Mouse (Mus musculus) heart, embryonic 14.5 days (tissue): Measurements from ENCODE around the gene Cdc34b. TPM values are rescaled to one million over a fixed set of nuclear protein-coding genes. Genes with fewer than 3 reads are reported as not detected.

Experiments
- ATAC-seq: fragments of 200-750 bp; cut with Nextera tagmentation; 2 replicates; pipeline ENCODE4 v1.8.0; 2017; ENCODE audit warnings: low read depth, moderate TSS enrichment; ENCODE audit not compliant: insufficient number of reproducible peaks, insufficient read depth, low FRiP score
- H3K27ac ChIP-seq, 2 experiments: fragments of 200-500 bp in 1 of 2; fragments of 300-500 bp in 1 of 2; sonication (generic) in 1 of 2; replicated peaks in 1 of 2; 2 replicates each; pipeline ENCODE4 v1.5.1; 2012 to 2014; ENCODE audit warnings: low read depth in 2 of 2, low read length in 2 of 2, control low read depth in 1 of 2, mild to moderate bottlenecking in 1 of 2, mixed read lengths in 1 of 2; ENCODE audit not compliant: control insufficient read depth in 1 of 2, insufficient read depth in 1 of 2
- H3K27me3 ChIP-seq: fragments of 300-500 bp; sonication (generic); 2 replicates; pipeline ENCODE4 v1.6.1; 2014; ENCODE audit warnings: mild to moderate bottlenecking, low read length, control low read depth; ENCODE audit not compliant: control insufficient read depth, insufficient read depth
- H3K36me3 ChIP-seq: fragments of 300-500 bp; sonication (generic); 2 replicates; pipeline ENCODE4 v1.6.1; 2014; ENCODE audit warnings: mild to moderate bottlenecking, control low read depth, low read length, mixed read lengths; ENCODE audit not compliant: control insufficient read depth, insufficient read depth
- H3K4me1 ChIP-seq, 2 experiments: fragments of 200-500 bp in 1 of 2; fragments of 300-500 bp in 1 of 2; sonication (generic) in 1 of 2; 2 replicates each; pipeline ENCODE4 v1.6.1; 2012 to 2014; ENCODE audit warnings: low read length in 2 of 2, control low read depth in 1 of 2, mixed read lengths in 1 of 2; ENCODE audit not compliant: control insufficient read depth in 2 of 2, insufficient read depth in 2 of 2
- H3K4me2 ChIP-seq: fragments of 300-500 bp; sonication (generic); 2 replicates; pipeline ENCODE4 v1.6.1; 2014; ENCODE audit warnings: mild to moderate bottlenecking, low read length
- H3K4me3 ChIP-seq, 2 experiments: fragments of 200-500 bp in 1 of 2; fragments of 300-500 bp in 1 of 2; sonication (generic) in 1 of 2; 2 replicates each; pipeline ENCODE4 v1.5.1; 2012 to 2014; ENCODE audit warnings: low read length in 2 of 2, mild to moderate bottlenecking in 2 of 2, control low read depth in 1 of 2, low read depth in 1 of 2, moderate library complexity in 1 of 2; ENCODE audit not compliant: control insufficient read depth in 1 of 2, insufficient read depth in 1 of 2
- H3K9ac ChIP-seq: fragments of 300-500 bp; sonication (generic); 2 replicates; pipeline ENCODE4 v1.6.1; 2014; ENCODE audit warnings: mild to moderate bottlenecking, low read length
- H3K9me3 ChIP-seq: fragments of 300-500 bp; sonication (generic); 2 replicates; pipeline ENCODE4 v1.6.1; 2016; ENCODE audit warnings: low read length, control low read depth; ENCODE audit not compliant: control insufficient read depth
- WGBS: fragments of 180-500 bp; shearing (Covaris S2); extraction: QIAGEN DNeasy Blood & Tissue Kit; methylation state at CpG from one replicate; pipeline ENCODE4 v1.1.7; 2014; 5-methylcytosine and 5-hydroxymethylcytosine counted together
- polyA plus RNA-seq: library from polyadenylated mRNA; unstranded; fragments of >200 nt; fragmentation: Nextera tagmentation; extraction: Ambion mirVana; gene quantifications from 2 replicates; pipeline ENCODE4 v1.2.1, GENCODE M21; 2014

Cdc34b gene
- polyA plus RNA-seq, 1 experiment from 2014 or later, result not detected

DNA sequence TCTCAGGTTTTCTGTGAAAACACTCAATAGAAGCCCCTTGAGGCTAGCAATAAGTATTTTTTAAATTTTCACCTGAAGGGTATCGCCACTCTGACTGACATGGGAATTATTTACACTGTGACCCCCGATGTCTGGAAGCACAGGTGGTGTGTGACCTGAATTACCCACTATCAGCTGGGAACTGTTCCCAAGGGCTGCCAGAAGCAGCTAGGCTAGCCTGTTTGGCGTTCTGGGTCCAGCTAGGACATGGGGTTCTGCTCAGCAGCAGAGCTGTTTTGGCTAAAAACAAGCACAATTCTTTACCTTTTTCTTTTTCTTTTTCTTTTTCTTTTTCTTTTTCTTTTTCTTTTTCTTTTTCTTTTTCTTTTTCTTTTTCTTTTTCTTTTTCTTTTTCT, 39.4 kb upstream of the Cdc34b start:
- Histone ChIP-seq H3K9ac (no peak overlapping the region), H3K36me3 (no peaks in the 10 kb centered on the region), H3K27ac (no peak overlapping the region), H3K27me3 (no peaks in the 10 kb centered on the region), H3K4me1 (peaks cover 3 to 4% of the 10 kb centered on the region in 2 experiments; a peak in 2 of 4 replicates), H3K4me3 (no peak overlapping the region), H3K4me2 (no peak overlapping the region), H3K9me3 (no peaks in the 10 kb centered on the region)
- ATAC-seq, result no peak
- WGBS, result 66% methylated on average over 3 of the region's 3 CpGs

DNA sequence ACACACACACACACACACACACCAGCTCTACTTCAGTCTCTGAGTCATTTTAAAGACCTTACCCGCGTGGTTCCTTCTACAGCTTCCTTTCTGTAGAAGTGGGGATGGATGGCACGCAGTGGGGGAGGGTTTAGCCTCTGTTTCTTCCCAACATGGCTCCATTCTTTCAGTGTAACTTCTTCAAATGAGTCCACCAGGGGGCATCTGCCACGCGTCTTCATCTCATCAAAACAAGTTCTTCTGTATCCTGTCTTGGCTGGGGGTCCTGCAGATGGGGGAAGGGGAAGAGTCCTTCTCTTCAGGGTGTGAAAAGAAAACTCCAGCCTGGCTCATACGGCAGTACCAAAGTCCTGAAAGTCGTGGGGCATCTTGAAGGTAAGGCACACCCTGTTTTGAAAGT, 37.6 kb upstream of the Cdc34b start:
- H3K36me3 ChIP-seq, result no peaks in the 10 kb centered on the region
- no peaks in the 10 kb centered on the region for H3K27me3 ChIP-seq
- WGBS, result 37% methylated on average over 7 of the region's 7 CpGs
- H3K4me1 ChIP-seq, result 0 out of 4 replicates have a peak, but pooled peaks cover 0 to 3% of the 10 kb centered on the region in 2 experiments
- H3K27ac ChIP-seq, result no peak overlapping the region
- no peak overlapping the region for H3K4me3 ChIP-seq
- no peaks in the 10 kb centered on the region for H3K9me3 ChIP-seq
- H3K4me2 ChIP-seq, result no peak overlapping the region
- ATAC-seq, result no peak
- H3K9ac ChIP-seq, result no peak overlapping the region

DNA sequence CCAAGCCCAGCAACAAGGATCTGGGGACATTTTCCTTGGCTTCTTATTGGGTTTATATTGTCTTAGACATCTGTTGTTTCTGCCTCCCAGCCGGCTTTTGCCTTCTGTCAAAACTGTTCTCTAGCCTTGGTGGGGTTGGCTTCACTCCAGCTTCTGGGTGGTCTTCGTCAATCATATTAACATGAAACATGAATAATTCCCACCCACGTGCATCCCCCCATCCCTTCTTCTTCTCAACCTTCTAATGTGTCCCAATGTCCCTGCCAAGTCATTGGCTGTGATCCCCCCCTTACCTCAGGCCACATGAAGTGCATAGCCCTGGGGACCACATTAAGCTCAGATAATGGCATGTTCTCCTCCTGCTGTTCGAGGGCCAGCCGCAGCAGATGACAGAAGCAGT, 37.1 kb upstream of the Cdc34b start, which contains the start of gene Gm11541:
Gene Gm11541 (minus strand): TSS at position 28 of the 400 bp plus-strand sequence.
- ATAC-seq, result no peak
- H3K4me3 ChIP-seq, result no peak within 1 kb of the TSS

DNA sequence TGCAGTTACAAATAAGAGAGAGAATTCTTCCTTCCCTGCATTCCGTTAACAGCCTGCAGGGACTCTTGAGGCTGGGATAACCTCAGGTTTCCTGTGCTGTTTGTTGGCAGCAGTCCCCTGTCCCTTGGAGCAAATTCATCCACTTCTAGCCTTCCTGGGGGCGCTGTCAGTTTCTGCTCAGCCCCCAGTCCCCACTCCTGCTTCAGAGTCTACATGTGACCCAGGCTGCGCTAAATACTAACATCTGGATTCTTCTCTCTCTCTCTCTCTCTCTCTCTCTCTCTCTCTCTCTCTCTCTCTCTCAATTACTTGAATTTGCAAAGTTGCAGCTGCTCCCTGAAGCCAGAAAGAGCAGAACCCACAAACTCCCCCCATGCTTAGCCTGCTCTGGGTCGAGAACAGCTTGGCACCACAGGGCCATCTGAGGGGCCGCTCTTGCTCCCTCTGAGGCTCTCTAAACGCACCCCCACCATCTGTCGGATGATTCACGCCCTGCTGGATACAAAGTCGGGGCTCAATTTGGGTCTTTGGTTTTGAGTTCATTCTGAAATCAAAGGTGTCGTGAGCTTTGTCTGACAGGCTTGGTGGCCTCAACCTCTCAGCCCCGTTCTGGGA, 28.2 kb upstream of the Cdc34b start:
- H3K27ac ChIP-seq, result no peak overlapping the region

More for the DNA sequence above, 37.1 kb upstream of the Cdc34b start, which contains the start of gene Gm11541:
- H3K4me2 ChIP-seq, result no peak within 1 kb of the TSS
- no peaks in the 10 kb centered on the region for H3K27me3 ChIP-seq
- H3K9me3 ChIP-seq, result no peaks in the 10 kb centered on the region
- H3K36me3 ChIP-seq, result no peaks in the 10 kb centered on the region
- H3K9ac ChIP-seq, result no peak within 1 kb of the TSS
- WGBS, result 63% methylated on average over 5 of the region's 5 CpGs
- no peak within 1 kb of the TSS for H3K27ac ChIP-seq
- H3K4me1 ChIP-seq, result 0 out of 4 replicates have a peak, but pooled peaks cover 0 to 3% of the 10 kb centered on the region in 2 experiments

DNA sequence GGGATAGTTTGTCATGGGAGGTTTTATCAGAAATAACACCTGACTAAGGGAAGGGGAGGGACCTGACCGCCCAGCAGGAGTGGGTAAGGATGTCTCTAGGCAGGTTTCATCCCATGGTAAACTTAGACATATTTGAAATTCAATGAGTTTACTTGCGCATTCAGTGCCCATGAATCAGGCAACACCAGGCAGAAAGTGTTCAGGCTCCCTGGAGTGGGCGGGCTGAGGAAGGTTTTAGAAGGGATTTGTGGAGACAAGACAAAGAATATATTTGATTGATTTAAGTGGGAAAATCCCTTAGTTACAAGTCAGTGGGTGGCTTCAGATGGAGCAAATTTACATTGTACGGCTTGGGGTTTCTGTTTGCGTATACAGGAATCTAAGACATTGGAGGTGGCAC, 26.0 kb upstream of the Cdc34b start:
- no peak for ATAC-seq
- Histone ChIP-seq H3K9ac (no peak overlapping the region), H3K4me1 (peaks cover 0 to 15% of the 10 kb centered on the region in 2 experiments; a peak in 3 of 4 replicates), H3K36me3 (no peaks in the 10 kb centered on the region), H3K9me3 (no peaks in the 10 kb centered on the region), H3K27ac (no peak overlapping the region), H3K4me2 (no peak overlapping the region), H3K4me3 (no peak overlapping the region), H3K27me3 (peaks cover 8% of the 10 kb centered on the region)
- WGBS, result 79% methylated on average over 5 of the region's 5 CpGs

More for the DNA sequence above, 28.2 kb upstream of the Cdc34b start:
- ATAC-seq, result no peak
- no peaks in the 10 kb centered on the region for H3K9me3 ChIP-seq
- no peak overlapping the region for H3K4me3 ChIP-seq
- H3K36me3 ChIP-seq, result no peaks in the 10 kb centered on the region
- H3K27me3 ChIP-seq, result peaks cover 8% of the 10 kb centered on the region
- 16% methylated on average over 11 of the region's 11 CpGs for WGBS
- peaks cover 0 to 15% of the 10 kb centered on the region in 2 experiments; a peak in 3 of 4 replicates for H3K4me1 ChIP-seq
- no peak overlapping the region for H3K4me2 ChIP-seq
- H3K9ac ChIP-seq, result no peak overlapping the region

DNA sequence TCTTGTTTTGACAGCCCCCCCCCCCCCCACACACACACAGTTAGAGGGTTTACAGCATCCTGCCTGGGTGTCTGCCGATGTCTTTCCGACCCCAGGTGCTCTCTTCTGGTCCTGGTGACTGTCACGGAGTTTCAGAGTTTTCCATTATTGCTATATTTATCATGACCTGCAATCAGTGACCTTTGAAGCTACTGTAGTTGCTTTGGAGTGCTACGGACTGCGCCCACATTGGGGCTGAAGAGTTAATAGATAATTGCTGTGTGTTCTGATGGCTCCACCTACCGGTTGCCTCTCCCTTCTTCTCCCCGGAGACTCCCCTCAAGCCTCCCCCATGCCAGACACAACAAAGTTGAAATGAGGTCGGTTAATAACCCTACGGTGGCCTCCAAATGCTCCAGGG, 24.8 kb upstream of the Cdc34b start:
- Histone ChIP-seq H3K27me3 (peaks cover 8% of the 10 kb centered on the region), H3K36me3 (no peaks in the 10 kb centered on the region), H3K4me3 (no peak overlapping the region), H3K9ac (no peak overlapping the region), H3K4me2 (peak overlapping the region; percentile 43), H3K9me3 (no peaks in the 10 kb centered on the region), H3K4me1 (peaks cover 0 to 15% of the 10 kb centered on the region in 2 experiments; a peak in 3 of 4 replicates), H3K27ac (no peak overlapping the region)
- no peak; the same call in 1 of the 2 replicates for ATAC-seq
- 8% methylated on average over 9 of the region's 9 CpGs for WGBS

DNA sequence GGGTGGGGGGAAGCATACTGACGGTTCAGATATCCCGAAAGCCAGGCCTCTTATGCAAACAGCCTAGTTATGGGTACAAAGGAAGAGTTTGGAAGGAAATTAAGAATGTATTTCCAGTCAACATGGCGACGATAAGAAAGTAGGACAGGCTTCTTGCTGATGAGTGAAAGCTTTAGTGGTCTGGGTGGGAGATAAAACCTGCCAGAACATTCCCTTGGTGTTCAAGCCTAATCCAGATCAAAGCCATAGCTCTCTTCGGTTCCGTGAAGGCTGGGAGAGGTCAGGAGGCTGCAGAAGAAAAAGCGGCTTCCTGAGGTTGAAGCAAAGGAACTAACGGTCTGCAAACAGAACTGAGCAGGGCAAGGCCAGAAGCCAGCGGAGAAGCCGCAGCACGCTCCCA, 24.3 kb upstream of the Cdc34b start:
- Histone ChIP-seq H3K4me1 (peaks cover 0 to 15% of the 10 kb centered on the region in 2 experiments; a peak in 3 of 4 replicates), H3K9me3 (no peaks in the 10 kb centered on the region), H3K36me3 (no peaks in the 10 kb centered on the region), H3K4me3 (no peak overlapping the region), H3K9ac (no peak overlapping the region), H3K4me2 (peak overlapping the region; percentile 43), H3K27me3 (peaks cover 8% of the 10 kb centered on the region), H3K27ac (no peak overlapping the region)
- ATAC-seq, result no peak
- 34% methylated on average over 11 of the region's 11 CpGs for WGBS
